Mouse (Mus musculus): ENCODE data around the gene Gtpbp8. TPM values are rescaled to one million over a fixed set of nuclear protein-coding genes. Genes with fewer than 3 reads are reported as not detected.

Gtpbp8 gene
- polyA plus RNA-seq, 1 experiment from 2014 or later: 37.8 TPM

- no peak for ATAC-seq (ENCODE audit: low FRiP score)
- no peak within 1 kb of the TSS for H3K4me2 ChIP-seq
- 85% methylated on average over 22 of the region's 22 CpGs for WGBS
- H3K9ac ChIP-seq: no peak within 1 kb of the TSS
- no peak within 1 kb of the TSS for H3K4me3 ChIP-seq
- no peak within 1 kb of the TSS for H3K27ac ChIP-seq
- no peaks in the 10 kb centered on the region for H3K4me1 ChIP-seq (replicated peaks)
- H3K27me3 ChIP-seq: no peaks in the 10 kb centered on the region
- no peaks in the 10 kb centered on the region for H3K36me3 ChIP-seq
- no peaks in the 10 kb centered on the region for H3K9me3 ChIP-seq
Observed at GRCm38 (mm10) chr16:44765555-44766319, 19.6 kb upstream of the Gtpbp8 start, which contains the start of gene Cd200r1. Cd200r1 (plus strand) TSS chr16:44765736.

- Histone ChIP-seq H3K27ac (no peak overlapping the region), H3K36me3 (no peaks in the 10 kb centered on the region), H3K9me3 (no peaks in the 10 kb centered on the region), H3K9ac (no peak overlapping the region), H3K4me2 (no peak overlapping the region), H3K4me1 (replicated peaks) (no peaks in the 10 kb centered on the region), H3K4me3 (no peak overlapping the region), H3K27me3 (no peaks in the 10 kb centered on the region)
- ATAC-seq (ENCODE audit: low FRiP score): no peak
- 77% methylated on average over 1 of the region's 1 CpGs for WGBS
Observed at GRCm38 (mm10) chr16:44761811-44762210, 15.6 kb upstream of the Gtpbp8 start.

- ATAC-seq (ENCODE audit: low FRiP score): no peak
- no peaks in the 10 kb centered on the region for H3K27me3 ChIP-seq
- no peak overlapping the region for H3K27ac ChIP-seq
- H3K4me3 ChIP-seq: no peak overlapping the region
- no peaks in the 10 kb centered on the region for H3K4me1 ChIP-seq (replicated peaks)
- 89% methylated on average over 8 of the region's 8 CpGs for WGBS
- H3K4me2 ChIP-seq: no peak overlapping the region
- no peak overlapping the region for H3K9ac ChIP-seq
- H3K36me3 ChIP-seq: no peaks in the 10 kb centered on the region
- no peaks in the 10 kb centered on the region for H3K9me3 ChIP-seq
Observed at GRCm38 (mm10) chr16:44757700-44758099, 11.5 kb upstream of the Gtpbp8 start.

DNA sequence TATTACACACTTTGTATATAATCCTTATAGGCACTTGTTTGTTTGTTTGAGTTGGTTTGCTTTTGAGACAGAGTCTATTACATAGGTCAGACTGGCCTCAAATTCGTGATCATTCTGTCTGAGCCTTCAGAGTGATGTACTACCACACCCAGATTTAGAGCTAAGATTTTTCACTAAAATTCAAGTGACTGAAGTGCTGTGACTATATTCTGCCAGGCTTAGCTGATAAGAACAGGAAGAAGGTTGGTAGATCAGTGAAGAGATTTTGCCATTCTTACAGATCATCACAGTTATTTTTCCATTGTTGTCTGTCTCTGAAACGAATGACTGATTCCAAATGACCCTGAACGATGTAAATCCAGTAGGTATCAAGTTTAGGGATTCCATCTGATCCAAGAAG is 1.8 kb upstream of the Gtpbp8 start:
- Histone ChIP-seq H3K27ac (no peak overlapping the region), H3K4me3 (no peak overlapping the region), H3K4me1 (replicated peaks) (peaks cover 16% of the 10 kb centered on the region), H3K9me3 (no peaks in the 10 kb centered on the region), H3K4me2 (no peak overlapping the region), H3K36me3 (no peaks in the 10 kb centered on the region), H3K9ac (no peak overlapping the region), H3K27me3 (no peaks in the 10 kb centered on the region)
- ATAC-seq (ENCODE audit: low FRiP score): no peak
- WGBS: 69% methylated on average over 3 of the region's 3 CpGs

DNA sequence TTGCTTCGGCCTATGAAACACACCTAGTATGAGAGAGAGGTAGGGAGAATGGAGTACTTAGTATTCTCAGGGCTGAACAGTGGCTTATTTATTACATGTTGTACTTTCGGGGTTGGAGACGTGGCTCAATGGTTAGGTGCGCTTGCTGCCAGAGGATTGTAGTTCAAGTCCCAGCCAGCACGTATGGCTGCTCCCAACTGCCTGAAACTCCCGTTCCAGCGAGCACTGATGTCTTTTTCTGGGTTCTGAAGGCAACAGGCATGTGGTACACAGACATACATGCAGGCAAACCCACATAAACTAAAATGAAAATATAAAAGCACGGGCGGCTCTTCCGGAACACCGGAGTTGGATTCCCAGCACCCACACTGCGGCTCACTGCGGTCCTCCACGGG is 695 bp downstream of the Gtpbp8 start:
- H3K4me1 ChIP-seq (replicated peaks): peaks cover 16% of the 10 kb centered on the region
- no peak; the same call in 1 of the 2 replicates for ATAC-seq (ENCODE audit: low FRiP score)
- WGBS: 9% methylated on average over 14 of the region's 14 CpGs
- H3K4me3 ChIP-seq: peak overlapping the region; percentile 81
- peak overlapping the region; percentile 98 for H3K27ac ChIP-seq
- no peaks in the 10 kb centered on the region for H3K27me3 ChIP-seq
- H3K4me2 ChIP-seq: peak overlapping the region; percentile 82
- peaks cover 14% of the 10 kb centered on the region for H3K36me3 ChIP-seq
- no peaks in the 10 kb centered on the region for H3K9me3 ChIP-seq
- peak overlapping the region; percentile 91 for H3K9ac ChIP-seq

- ATAC-seq (ENCODE audit: low FRiP score): no peak
- 97% methylated on average over 1 of the region's 1 CpGs for WGBS
- H3K9ac ChIP-seq: no peak overlapping the region
- H3K36me3 ChIP-seq: peaks cover 32% of the 10 kb centered on the region
- no peaks in the 10 kb centered on the region for H3K27me3 ChIP-seq
- H3K4me1 ChIP-seq (replicated peaks): peaks cover 16% of the 10 kb centered on the region
- no peak overlapping the region for H3K27ac ChIP-seq
- H3K4me3 ChIP-seq: no peak overlapping the region
- H3K9me3 ChIP-seq: no peaks in the 10 kb centered on the region
- H3K4me2 ChIP-seq: no peak overlapping the region
Observed at GRCm38 (mm10) chr16:44742753-44743152, 3.4 kb downstream of the Gtpbp8 start.

DNA sequence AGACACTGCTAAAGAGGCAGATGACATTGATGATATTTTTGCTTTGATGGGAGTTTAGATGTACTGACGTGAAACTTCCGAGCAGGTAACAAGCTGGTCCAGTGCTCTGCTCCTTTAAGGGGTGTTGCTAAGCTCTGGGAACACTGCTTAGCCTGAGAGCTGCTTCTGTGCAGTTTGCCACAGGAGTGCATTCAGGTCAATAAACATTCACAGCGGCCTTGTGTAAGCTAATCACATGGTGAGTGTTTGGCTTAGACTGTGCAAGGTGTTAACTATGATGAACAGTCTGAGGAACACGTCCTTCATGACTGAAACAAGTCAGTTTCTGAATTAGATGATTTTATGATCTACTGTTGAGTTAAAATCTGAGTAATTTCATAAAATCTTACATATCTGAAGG is 10.0 kb downstream of the Gtpbp8 start:
- H3K9ac ChIP-seq: no peak overlapping the region
- H3K36me3 ChIP-seq: peaks cover 79% of the 10 kb centered on the region
- no peak overlapping the region for H3K4me2 ChIP-seq
- H3K4me1 ChIP-seq (replicated peaks): no peaks in the 10 kb centered on the region
- no peaks in the 10 kb centered on the region for H3K27me3 ChIP-seq
- no peak overlapping the region for H3K27ac ChIP-seq
- no peaks in the 10 kb centered on the region for H3K9me3 ChIP-seq
- no peak overlapping the region for H3K4me3 ChIP-seq
- WGBS: 84% methylated on average over 4 of the region's 4 CpGs
- no peak for ATAC-seq (ENCODE audit: low FRiP score)

GRCm38 (mm10) chr16:44735676-44736075 is 10.5 kb downstream of the Gtpbp8 start:
- H3K27me3 ChIP-seq: no peaks in the 10 kb centered on the region
- H3K27ac ChIP-seq: no peak overlapping the region
- no peaks in the 10 kb centered on the region for H3K4me1 ChIP-seq (replicated peaks)
- H3K36me3 ChIP-seq: peaks cover 81% of the 10 kb centered on the region
- H3K4me3 ChIP-seq: no peak overlapping the region
- WGBS: 91% methylated on average over 5 of the region's 5 CpGs
- H3K9me3 ChIP-seq: no peaks in the 10 kb centered on the region
- H3K4me2 ChIP-seq: no peak overlapping the region
- ATAC-seq (ENCODE audit: low FRiP score): no peak
- no peak overlapping the region for H3K9ac ChIP-seq

DNA sequence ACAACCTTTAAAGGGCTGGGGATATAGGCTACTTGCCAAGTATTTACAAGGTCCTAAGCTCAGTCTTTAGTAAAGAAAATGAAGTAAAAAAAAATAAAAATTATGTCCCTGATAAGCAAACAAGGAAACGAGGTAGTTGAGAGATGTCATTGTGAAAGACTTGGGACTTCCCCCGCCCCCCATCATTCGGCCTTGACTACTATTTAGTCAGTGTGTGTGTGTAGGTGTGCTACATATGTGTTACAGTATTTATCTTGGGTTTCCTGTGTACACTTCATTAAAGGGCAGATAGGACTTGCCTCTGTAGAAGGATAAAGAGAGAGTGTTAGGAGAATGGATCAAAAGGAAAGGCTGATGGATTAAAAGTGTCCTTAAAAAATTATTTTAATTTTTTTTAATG is 12.1 kb downstream of the Gtpbp8 start:
- 91% methylated on average over 3 of the region's 3 CpGs for WGBS

GRCm38 (mm10) chr16:44727525-44727924 is 18.6 kb downstream of the Gtpbp8 start:
- no peak overlapping the region for H3K4me2 ChIP-seq
- 93% methylated on average over 3 of the region's 3 CpGs for WGBS
- H3K4me1 ChIP-seq (replicated peaks): peaks cover 25% of the 10 kb centered on the region
- peaks cover 25% of the 10 kb centered on the region for H3K36me3 ChIP-seq
- no peak overlapping the region for H3K27ac ChIP-seq
- ATAC-seq (ENCODE audit: low FRiP score): no peak
- no peak overlapping the region for H3K4me3 ChIP-seq
- H3K27me3 ChIP-seq: no peaks in the 10 kb centered on the region
- no peaks in the 10 kb centered on the region for H3K9me3 ChIP-seq
- H3K9ac ChIP-seq: no peak overlapping the region

More for the DNA sequence above, 12.1 kb downstream of the Gtpbp8 start:
- Histone ChIP-seq H3K4me2 (no peak overlapping the region), H3K36me3 (peaks cover 82% of the 10 kb centered on the region), H3K9ac (no peak overlapping the region), H3K4me3 (no peak overlapping the region), H3K9me3 (no peaks in the 10 kb centered on the region), H3K27me3 (no peaks in the 10 kb centered on the region), H3K27ac (no peak overlapping the region), H3K4me1 (replicated peaks) (no peaks in the 10 kb centered on the region)
- no peak for ATAC-seq (ENCODE audit: low FRiP score)

DNA sequence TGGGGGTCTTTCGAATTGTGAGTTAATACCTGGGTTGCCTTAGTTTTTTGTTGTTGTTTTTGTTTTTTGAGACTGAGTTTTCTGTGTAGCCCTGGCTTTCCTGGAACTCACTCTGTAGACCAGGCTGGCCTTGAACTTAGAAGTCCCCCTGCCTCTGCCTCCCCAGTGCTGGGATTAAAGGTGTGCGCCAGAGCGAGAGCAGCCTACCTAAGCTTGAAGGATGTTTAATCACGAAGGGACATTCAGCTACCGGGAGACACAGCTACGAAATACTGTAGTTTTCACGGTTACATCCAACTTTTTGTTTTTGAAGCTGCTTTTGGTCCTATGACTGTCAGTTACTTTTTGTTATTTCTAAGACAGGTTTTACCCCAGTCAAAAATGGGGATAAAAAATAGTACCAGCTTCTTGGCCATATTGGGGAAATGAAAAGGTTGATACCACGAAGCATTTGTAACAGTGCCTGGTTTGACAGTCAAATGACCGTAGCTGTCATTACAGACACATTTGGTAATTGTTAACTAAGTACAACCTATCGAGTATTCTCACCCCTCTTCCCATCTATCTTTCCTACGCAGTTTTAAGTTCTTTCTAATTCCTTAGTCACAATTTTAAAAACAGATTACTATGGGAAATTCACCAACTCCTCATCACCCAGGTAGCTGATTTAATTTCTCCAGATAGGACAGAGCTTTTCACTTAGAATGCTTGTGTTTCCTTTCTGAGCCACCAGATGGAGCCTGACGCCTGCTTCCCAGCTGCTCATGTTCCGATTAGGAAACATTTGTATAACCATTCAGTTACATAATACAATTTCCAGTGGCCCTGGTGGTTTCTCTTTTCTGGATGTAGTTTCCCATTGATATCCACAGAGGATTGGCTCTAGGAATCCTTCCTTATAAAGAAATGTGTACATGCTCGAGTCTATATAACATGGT is 20.6 kb downstream of the Gtpbp8 start:
- WGBS: 50% methylated on average over 14 of the region's 14 CpGs
- peaks cover 25% of the 10 kb centered on the region for H3K4me1 ChIP-seq (replicated peaks)
- peak overlapping the region; percentile 71 for H3K4me2 ChIP-seq
- H3K36me3 ChIP-seq: peaks cover 7% of the 10 kb centered on the region
- H3K4me3 ChIP-seq: peak overlapping the region; percentile 59
- H3K9ac ChIP-seq: peak overlapping the region; percentile 78
- H3K9me3 ChIP-seq: no peaks in the 10 kb centered on the region
- no peak overlapping the region for H3K27ac ChIP-seq
- ATAC-seq (ENCODE audit: low FRiP score): no peak
- no peaks in the 10 kb centered on the region for H3K27me3 ChIP-seq

DNA sequence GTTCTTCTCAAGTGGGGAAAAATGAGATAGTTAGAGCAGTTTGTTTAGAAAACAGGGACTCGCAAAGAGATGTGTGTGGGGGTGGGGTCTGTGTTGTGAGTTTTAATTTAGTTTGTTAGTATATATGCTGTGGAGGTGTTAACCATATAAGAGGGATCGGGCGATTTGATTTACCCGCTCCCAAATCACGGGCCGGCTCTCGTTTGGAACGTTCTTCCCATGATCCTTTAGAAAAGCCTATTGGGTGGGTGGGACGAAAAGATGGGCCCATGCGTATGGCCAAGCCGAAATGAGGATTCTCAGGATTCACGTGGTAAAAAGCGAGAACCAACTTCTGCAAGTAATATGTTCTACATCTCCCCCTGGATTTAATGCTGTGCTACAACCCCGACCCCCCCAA is 21.3 kb downstream of the Gtpbp8 start:
- WGBS: under 1% methylated on average over 14 of the region's 14 CpGs
- Histone ChIP-seq H3K27me3 (no peaks in the 10 kb centered on the region), H3K36me3 (peaks cover 14% of the 10 kb centered on the region), H3K27ac (peak overlapping the region; percentile 92), H3K4me1 (replicated peaks) (peaks cover 25% of the 10 kb centered on the region), H3K9me3 (no peaks in the 10 kb centered on the region), H3K4me3 (peak overlapping the region; percentile 59), H3K4me2 (peak overlapping the region; percentile 71), H3K9ac (peak overlapping the region; percentile 78)
- ATAC-seq (ENCODE audit: low FRiP score): peak; percentile 45

Measured in hindbrain, embryonic 13.5 days (tissue).